Mouse (Mus musculus): Measurements from ENCODE around the gene Erp27.

- TF ChIP-seq TCF3 (IDR thresholded peaks at IDR 0.05; ENCODE audit: insufficient read length, low read depth) (no peak), POLR2A (IDR thresholded peaks at IDR 0.05; ENCODE audit: insufficient read length, low read depth) (no peak), TCF12 (IDR thresholded peaks at IDR 0.05; ENCODE audit: insufficient read depth, poor library complexity, severe bottlenecking) (no peak), MYOG (IDR thresholded peaks at IDR 0.05; ENCODE audit: control insufficient read depth in 1 of 3, insufficient read depth in 1 of 3, insufficient read length in 2 of 3, low read depth in 2 of 3) (no peak), POLR2AphosphoS2 (IDR thresholded peaks at IDR 0.05; ENCODE audit: insufficient read length, low read depth) (no peak), CEBPB (IDR thresholded peaks at IDR 0.05; ENCODE audit: insufficient read depth, poor library complexity, severe bottlenecking) (no peak), MAX (IDR thresholded peaks at IDR 0.05; ENCODE audit: low read depth) (no peak)
Observed at GRCm38 (mm10) chr6:136944511-136944910, 22.5 kb upstream of the Erp27 start.

All from myocyte (in vitro differentiated cells).